Mouse (Mus musculus): Measurements from ENCODE around the gene Tmem205. TPM values are rescaled to one million over a fixed set of nuclear protein-coding genes. Genes with fewer than 3 reads are reported as not detected.
A peak's percentile ranks its signal among the peaks of the same experiment; 100 is the strongest.

The Tmem205 gene
- total and polyA plus RNA-seq, 2 experiments from 2014 or later, result 42.0 to 52.8 TPM

- H3K27ac ChIP-seq (ENCODE audit: low read depth, low read length), result peak within 1 kb of the TSS; percentile 96
- DNase-seq (peak; percentile 100), ATAC-seq (peak; percentile 97)
- TF ChIP-seq CTCF (IDR thresholded peaks at IDR 0.05; ENCODE audit: low read depth), result 0 out of 2 replicates have a peak, but pooled peaks have one; percentile 5
- no peaks in the 10 kb centered on the region for H3K9me3 ChIP-seq (ENCODE audit: low read length)
- peak within 1 kb of the TSS; percentile 83 for H3K9ac ChIP-seq
- H3K4me2 ChIP-seq (ENCODE audit: low read depth), result peak within 1 kb of the TSS; percentile 65
- H3K36me3 ChIP-seq (ENCODE audit: insufficient read depth), result no peaks in the 10 kb centered on the region; the same call in 1 of the 2 replicates
- WGBS, result under 1% methylated on average over 54 of the region's 54 CpGs
- peaks cover 8% of the 10 kb centered on the region for H3K27me3 ChIP-seq (ENCODE audit: insufficient read depth, low read length)
- peak within 1 kb of the TSS; percentile 58 for H3K4me3 ChIP-seq (ENCODE audit: low read depth, low read length)
- H3K4me1 ChIP-seq (ENCODE audit: insufficient read depth), result peaks cover 17% of the 10 kb centered on the region
Observed at GRCm38 (mm10) chr9:21955570-21956281, 28.4 kb upstream of the Tmem205 start, which contains the start of gene Swsap1. TSS of gene Swsap1 (plus strand) at chr9:21955755.

- DNase-seq, result no peak
- Histone ChIP-seq H3K9me3 (ENCODE audit: low read length) (no peaks in the 10 kb centered on the region), H3K4me1 (ENCODE audit: insufficient read depth) (peaks cover 17% of the 10 kb centered on the region), H3K27me3 (ENCODE audit: insufficient read depth, low read length) (peaks cover 3% of the 10 kb centered on the region; the same call in 1 of the 2 replicates), H3K36me3 (ENCODE audit: insufficient read depth) (no peaks in the 10 kb centered on the region; the same call in 1 of the 2 replicates), H3K9ac (peak overlapping the region; percentile 83), H3K4me3 (ENCODE audit: low read depth, low read length) (peak overlapping the region; percentile 58), H3K4me2 (ENCODE audit: low read depth) (peak overlapping the region; percentile 65), H3K27ac (ENCODE audit: low read depth, low read length) (peak overlapping the region; percentile 96)
- 2% methylated on average over 18 of the region's 18 CpGs for WGBS
- ATAC-seq, result peak; percentile 28
- TF ChIP-seq CTCF (IDR thresholded peaks at IDR 0.05; ENCODE audit: low read depth), result peak; percentile 49
Observed at GRCm38 (mm10) chr9:21955225-21955569, 27.8 kb upstream of the Tmem205 start.

GRCm38 (mm10) chr9:21954635-21955034 lies 27.3 kb upstream of the Tmem205 start:
- no peak overlapping the region for H3K4me3 ChIP-seq (ENCODE audit: low read depth, low read length)
- H3K4me2 ChIP-seq (ENCODE audit: low read depth), result no peak overlapping the region; the same call in 1 of the 2 replicates
- no peak for DNase-seq

GRCm38 (mm10) chr9:21953600-21953999 lies 26.2 kb upstream of the Tmem205 start:
- no peaks in the 10 kb centered on the region for H3K9me3 ChIP-seq (ENCODE audit: low read length)
- DNase-seq (peak; percentile 86), ATAC-seq (peak; percentile 40)
- no peaks in the 10 kb centered on the region for H3K27me3 ChIP-seq (ENCODE audit: insufficient read depth, low read length)
- no peak overlapping the region for H3K4me3 ChIP-seq (ENCODE audit: low read depth, low read length)
- peaks cover 17% of the 10 kb centered on the region for H3K4me1 ChIP-seq (ENCODE audit: insufficient read depth)
- no peak overlapping the region for H3K9ac ChIP-seq
- no peak overlapping the region for H3K4me2 ChIP-seq (ENCODE audit: low read depth)
- H3K27ac ChIP-seq (ENCODE audit: low read depth, low read length), result peak overlapping the region; percentile 57
- 8% methylated on average over 3 of the region's 3 CpGs for WGBS
- no peak for TF ChIP-seq CTCF (IDR thresholded peaks at IDR 0.05; ENCODE audit: low read depth)
- no peaks in the 10 kb centered on the region; the same call in 1 of the 2 replicates for H3K36me3 ChIP-seq (ENCODE audit: insufficient read depth)

More at GRCm38 (mm10) chr9:21954635-21955034, 27.3 kb upstream of the Tmem205 start:
- Histone ChIP-seq H3K27me3 (ENCODE audit: insufficient read depth, low read length) (no peaks in the 10 kb centered on the region), H3K9ac (no peak overlapping the region), H3K36me3 (ENCODE audit: insufficient read depth) (no peaks in the 10 kb centered on the region; the same call in 1 of the 2 replicates), H3K27ac (ENCODE audit: low read depth, low read length) (no peak overlapping the region), H3K9me3 (ENCODE audit: low read length) (no peaks in the 10 kb centered on the region), H3K4me1 (ENCODE audit: insufficient read depth) (peaks cover 17% of the 10 kb centered on the region)
- no peak for TF ChIP-seq CTCF (IDR thresholded peaks at IDR 0.05; ENCODE audit: low read depth)
- WGBS, result 71% methylated on average over 3 of the region's 3 CpGs
- ATAC-seq, result no peak

GRCm38 (mm10) chr9:21951977-21952376 lies 24.6 kb upstream of the Tmem205 start:
- DNase-seq (no peak), ATAC-seq (no peak)
- Histone ChIP-seq H3K4me3 (ENCODE audit: low read depth, low read length) (no peak overlapping the region), H3K9ac (no peak overlapping the region), H3K9me3 (ENCODE audit: low read length) (no peaks in the 10 kb centered on the region), H3K27me3 (ENCODE audit: insufficient read depth, low read length) (no peaks in the 10 kb centered on the region), H3K4me2 (ENCODE audit: low read depth) (no peak overlapping the region), H3K27ac (ENCODE audit: low read depth, low read length) (no peak overlapping the region), H3K36me3 (ENCODE audit: insufficient read depth) (peaks cover 9% of the 10 kb centered on the region), H3K4me1 (ENCODE audit: insufficient read depth) (peaks cover 17% of the 10 kb centered on the region)
- peak; percentile 62 for TF ChIP-seq CTCF (IDR thresholded peaks at IDR 0.05; ENCODE audit: low read depth)
- WGBS, result 82% methylated on average over 3 of the region's 3 CpGs

- TF ChIP-seq CTCF (IDR thresholded peaks at IDR 0.05; ENCODE audit: low read depth), result no peak
- no peak for DNase-seq
- no peak overlapping the region for H3K9ac ChIP-seq
- peaks cover 15% of the 10 kb centered on the region for H3K36me3 ChIP-seq (ENCODE audit: insufficient read depth)
- no peak overlapping the region for H3K27ac ChIP-seq (ENCODE audit: low read depth, low read length)
- H3K27me3 ChIP-seq (ENCODE audit: insufficient read depth, low read length), result no peaks in the 10 kb centered on the region
- peaks cover 14% of the 10 kb centered on the region for H3K4me1 ChIP-seq (ENCODE audit: insufficient read depth)
- ATAC-seq, result no peak
- H3K4me2 ChIP-seq (ENCODE audit: low read depth), result no peak overlapping the region
- no peak overlapping the region for H3K4me3 ChIP-seq (ENCODE audit: low read depth, low read length)
- 21% methylated on average over 11 of the region's 11 CpGs for WGBS
- no peaks in the 10 kb centered on the region for H3K9me3 ChIP-seq (ENCODE audit: low read length)
Observed at GRCm38 (mm10) chr9:21950322-21950721, 23.0 kb upstream of the Tmem205 start.

GRCm38 (mm10) chr9:21948790-21949189 lies 21.4 kb upstream of the Tmem205 start:
- H3K4me3 ChIP-seq (ENCODE audit: low read depth, low read length), result no peak overlapping the region
- H3K9me3 ChIP-seq (ENCODE audit: low read length), result no peaks in the 10 kb centered on the region
- peaks cover 2% of the 10 kb centered on the region; the same call in 1 of the 2 replicates for H3K4me1 ChIP-seq (ENCODE audit: insufficient read depth)
- 61% methylated on average over 6 of the region's 6 CpGs for WGBS
- no peak overlapping the region for H3K9ac ChIP-seq
- H3K4me2 ChIP-seq (ENCODE audit: low read depth), result no peak overlapping the region
- peaks cover 20% of the 10 kb centered on the region for H3K36me3 ChIP-seq (ENCODE audit: insufficient read depth)
- no peak for TF ChIP-seq CTCF (IDR thresholded peaks at IDR 0.05; ENCODE audit: low read depth)
- H3K27me3 ChIP-seq (ENCODE audit: insufficient read depth, low read length), result no peaks in the 10 kb centered on the region
- no peak overlapping the region for H3K27ac ChIP-seq (ENCODE audit: low read depth, low read length)
- DNase-seq (no peak), ATAC-seq (no peak)
